Mouse (Mus musculus) left cerebral cortex, adult 11 months (tissue): ENCODE results near the gene Gbp2b.
"Not testable (repeated sequence)": the region's sequence is repeated elsewhere in the genome, so short reads cannot be mapped to it uniquely, and the experiment has no call there.

Experiments used
- DNase-seq: peaks from one replicate; pipeline ENCODE4 v3.0.0; 2022; ENCODE audit warnings: low spot score

The Gbp2b gene

GRCm38 (mm10) chr3:142620956-142621562, 26.4 kb downstream of the Gbp2b start:
- DNase-seq: no peak

GRCm38 (mm10) chr3:142630385-142630784, 35.7 kb downstream of the Gbp2b start:
- DNase-seq: no peak

GRCm38 (mm10) chr3:142640201-142640600, 45.6 kb downstream of the Gbp2b start:
- DNase-seq: peak; percentile 7

GRCm38 (mm10) chr3:142645949-142646348, 51.3 kb downstream of the Gbp2b start:
- peak; percentile 17 for DNase-seq

- DNase-seq: not testable (repeated sequence)
Observed at GRCm38 (mm10) chr3:142647836-142648235, 53.2 kb downstream of the Gbp2b start.

GRCm38 (mm10) chr3:142650205-142650604, 55.6 kb downstream of the Gbp2b start:
- no peak for DNase-seq

- DNase-seq: no peak
Observed at GRCm38 (mm10) chr3:142664723-142665122, 70.1 kb downstream of the Gbp2b start.
